Mouse (Mus musculus) CH12.LX (cell line): ENCODE measurements around the gene Rasgef1c. TPM values are rescaled to one million over a fixed set of nuclear protein-coding genes. Genes with fewer than 3 reads are reported as not detected.

Experiments
- polyA plus RNA-seq: library from polyadenylated mRNA; unstranded; fragments of >175 nt; gene quantifications from 2 replicates; pipeline ENCODE4 v1.2.1, GENCODE M21; 2012; ENCODE audit warnings: low read depth; ENCODE audit not compliant: insufficient read length
- total RNA-seq, 2 experiments: library from RNA; depleted of rRNA; stranded (reverse); fragments of 300-350 nt in 1 of 2; fragments of >200 nt in 1 of 2; gene quantifications; 2 replicates each; pipeline ENCODE4 v1.2.3; 2012 to 2014

Gene Rasgef1c
- total and polyA plus RNA-seq, 3 experiments = not detected

Other genes with a start within 250 kb of the Rasgef1c start
- gene Scgb3a1, start 238.2 kb upstream of the Rasgef1c start, total RNA-seq (2012; rRNA removed) = not detected in 2 replicates
- not detected in 2 replicates for gene Scgb3a1, start 238.2 kb upstream of the Rasgef1c start, total RNA-seq (2014; rRNA removed)
- gene Scgb3a1, start 238.2 kb upstream of the Rasgef1c start, polyA plus RNA-seq = not detected in 2 replicates
- 32.4 and 39.2 TPM in 2 replicates for gene Cnot6, start 189.1 kb upstream of the Rasgef1c start, total RNA-seq (2012; rRNA removed)
- gene Cnot6, start 189.1 kb upstream of the Rasgef1c start, total RNA-seq (2014; rRNA removed) = 90.8 and 102 TPM in 2 replicates
- 75.2 and 85.0 TPM in 2 replicates for gene Cnot6, start 189.1 kb upstream of the Rasgef1c start, polyA plus RNA-seq
- 0.04 TPM in 1 of 2 replicates, not detected in the other for gene Gfpt2, start 107.7 kb upstream of the Rasgef1c start, total RNA-seq (2012; rRNA removed)
- not detected in 2 replicates for gene Gfpt2, start 107.7 kb upstream of the Rasgef1c start, total RNA-seq (2014; rRNA removed)
- gene Gfpt2, start 107.7 kb upstream of the Rasgef1c start, polyA plus RNA-seq = not detected in 2 replicates
- 22.0 and 22.5 TPM in 2 replicates for gene Mapk9, start 55.1 kb upstream of the Rasgef1c start, total RNA-seq (2012; rRNA removed)
- 29.3 and 35.3 TPM in 2 replicates for gene Mapk9, start 55.1 kb upstream of the Rasgef1c start, total RNA-seq (2014; rRNA removed)
- gene Mapk9, start 55.1 kb upstream of the Rasgef1c start, polyA plus RNA-seq = 31.7 and 36.8 TPM in 2 replicates
- not detected in 2 replicates for gene Rnf130, start 123.5 kb downstream of the Rasgef1c start, total RNA-seq (2012; rRNA removed)
- not detected in 2 replicates for gene Rnf130, start 123.5 kb downstream of the Rasgef1c start, total RNA-seq (2014; rRNA removed)
- not detected in 2 replicates for gene Rnf130, start 123.5 kb downstream of the Rasgef1c start, polyA plus RNA-seq
- 23.1 and 27.9 TPM in 2 replicates for gene Tbc1d9b, start 229.6 kb downstream of the Rasgef1c start, total RNA-seq (2012; rRNA removed)
- gene Tbc1d9b, start 229.6 kb downstream of the Rasgef1c start, total RNA-seq (2014; rRNA removed) = 12.8 and 14.1 TPM in 2 replicates
- 26.7 and 28.6 TPM in 2 replicates for gene Tbc1d9b, start 229.6 kb downstream of the Rasgef1c start, polyA plus RNA-seq